Mouse (Mus musculus) small intestine, adult 2 months (tissue): ENCODE results near the gene Mcu. TPM values are rescaled to one million over a fixed set of nuclear protein-coding genes. Genes with fewer than 3 reads are reported as not detected.

Experiments used
- H3K27ac ChIP-seq: fragments of 200-500 bp; 2 replicates; pipeline ENCODE4 v1.5.1; 2012; ENCODE audit warnings: low read depth, low read length, control low read depth, inconsistent platforms; ENCODE audit not compliant: insufficient read depth
- H3K27me3 ChIP-seq: fragments of 200-500 bp; 2 replicates; pipeline ENCODE4 v1.6.1; 2012; ENCODE audit warnings: mild to moderate bottlenecking, moderate library complexity, low read length, inconsistent platforms; ENCODE audit not compliant: control insufficient read depth, insufficient read depth
- H3K36me3 ChIP-seq: fragments of 200-500 bp; 2 replicates; pipeline ENCODE4 v1.6.1; 2012; ENCODE audit warnings: mild to moderate bottlenecking, low read length, control low read depth, inconsistent platforms; ENCODE audit not compliant: control insufficient read depth, insufficient read depth
- H3K4me1 ChIP-seq: fragments of 200-500 bp; 2 replicates; pipeline ENCODE4 v1.6.1; 2012; ENCODE audit warnings: low read length, inconsistent platforms, mixed read lengths; ENCODE audit not compliant: control insufficient read depth, insufficient read depth, insufficient read length
- H3K4me3 ChIP-seq: fragments of 200-500 bp; 2 replicates; pipeline ENCODE4 v1.5.1; 2012; ENCODE audit warnings: low read depth, mild to moderate bottlenecking, control low read depth, inconsistent platforms, low read length, moderate library complexity
- CTCF ChIP-seq: fragments of 200-500 bp; IDR thresholded peaks from 2 replicates; pipeline ENCODE4 v1.5.1; 2012; ENCODE audit warnings: low read depth, mild to moderate bottlenecking, control low read depth, inconsistent platforms, low read length, moderate library complexity, mixed read lengths; ENCODE audit not compliant: insufficient replicate concordance, insufficient read length; ENCODE audit errors: extremely low read depth
- POLR2A ChIP-seq: fragments of 200-500 bp; IDR thresholded peaks from 2 replicates; pipeline ENCODE4 v1.6.1; 2012; ENCODE audit warnings: low read depth, mild to moderate bottlenecking, control low read depth, inconsistent platforms, low read length, moderate library complexity
- WGBS: fragments of 180-500 bp; shearing (Covaris S2); methylation state at CpG from one replicate; pipeline ENCODE4 v1.1.7; 2018; 5-methylcytosine and 5-hydroxymethylcytosine counted together
- polyA plus RNA-seq: library from polyadenylated mRNA; depleted of rRNA; stranded (reverse); fragments of >200 nt; gene quantifications from 2 replicates; pipeline ENCODE4 v1.2.3, GENCODE M21; 2012

Mcu gene
- polyA plus RNA-seq, 1 experiment = 87.5 TPM

DNA sequence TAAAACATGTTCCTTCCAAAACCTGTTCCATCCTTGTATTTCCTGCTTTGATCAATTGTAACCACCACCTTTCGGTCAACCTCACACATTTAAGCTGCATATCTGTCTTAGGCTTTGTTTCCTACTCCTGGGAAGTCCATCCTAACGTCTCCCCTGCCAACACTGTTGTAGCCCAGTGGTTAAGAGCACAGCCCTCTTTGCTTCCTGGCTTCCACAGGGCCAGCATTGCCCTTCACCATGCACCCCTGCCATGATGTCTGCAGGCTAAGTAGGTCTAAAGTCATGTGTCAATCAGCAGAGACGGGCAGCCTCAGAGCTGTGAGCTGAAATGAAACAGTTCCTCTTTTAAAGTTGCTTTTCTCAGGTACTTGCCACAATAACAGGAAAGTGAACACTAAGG is 97.1 kb downstream of the Mcu start:
- Histone ChIP-seq H3K27me3 (no peaks in the 10 kb centered on the region), H3K27ac (no peak overlapping the region)
- 84% methylated on average over 3 of the region's 3 CpGs for WGBS

DNA sequence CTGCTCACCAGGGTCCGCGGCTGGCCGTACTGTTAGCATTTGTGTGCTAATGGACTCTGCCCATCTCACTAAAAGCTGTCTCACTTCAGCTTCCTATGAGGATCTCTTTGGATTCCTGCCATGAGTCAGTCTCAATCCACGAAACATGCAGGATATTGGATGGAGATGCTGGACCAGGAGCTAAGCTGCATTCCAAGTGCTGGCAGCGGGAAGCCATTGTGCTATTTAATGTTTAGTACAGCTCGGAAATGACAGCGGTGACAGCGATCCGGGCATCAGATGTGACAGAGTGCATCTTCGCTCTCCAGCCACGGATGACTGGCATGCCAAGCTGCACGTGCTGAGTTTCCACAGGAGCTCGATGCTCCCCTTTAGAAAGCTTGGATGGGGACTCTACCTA is 99.3 kb downstream of the Mcu start:
- H3K27me3 ChIP-seq = no peaks in the 10 kb centered on the region
- no peak for TF ChIP-seq CTCF
- no peak for TF ChIP-seq POLR2A
- no peak overlapping the region for H3K27ac ChIP-seq
- peaks cover 4% of the 10 kb centered on the region; the same call in 1 of the 2 replicates for H3K36me3 ChIP-seq
- H3K4me3 ChIP-seq = no peak overlapping the region
- peaks cover 2% of the 10 kb centered on the region; the same call in 1 of the 2 replicates for H3K4me1 ChIP-seq
- WGBS = 92% methylated on average over 13 of the region's 13 CpGs

More for the DNA sequence above, 97.1 kb downstream of the Mcu start:
- Histone ChIP-seq H3K4me3 (no peak overlapping the region), H3K4me1 (peaks cover 2% of the 10 kb centered on the region; the same call in 1 of the 2 replicates), H3K36me3 (peaks cover 3% of the 10 kb centered on the region; the same call in 1 of the 2 replicates)
- TF ChIP-seq POLR2A (no peak), CTCF (no peak)

DNA sequence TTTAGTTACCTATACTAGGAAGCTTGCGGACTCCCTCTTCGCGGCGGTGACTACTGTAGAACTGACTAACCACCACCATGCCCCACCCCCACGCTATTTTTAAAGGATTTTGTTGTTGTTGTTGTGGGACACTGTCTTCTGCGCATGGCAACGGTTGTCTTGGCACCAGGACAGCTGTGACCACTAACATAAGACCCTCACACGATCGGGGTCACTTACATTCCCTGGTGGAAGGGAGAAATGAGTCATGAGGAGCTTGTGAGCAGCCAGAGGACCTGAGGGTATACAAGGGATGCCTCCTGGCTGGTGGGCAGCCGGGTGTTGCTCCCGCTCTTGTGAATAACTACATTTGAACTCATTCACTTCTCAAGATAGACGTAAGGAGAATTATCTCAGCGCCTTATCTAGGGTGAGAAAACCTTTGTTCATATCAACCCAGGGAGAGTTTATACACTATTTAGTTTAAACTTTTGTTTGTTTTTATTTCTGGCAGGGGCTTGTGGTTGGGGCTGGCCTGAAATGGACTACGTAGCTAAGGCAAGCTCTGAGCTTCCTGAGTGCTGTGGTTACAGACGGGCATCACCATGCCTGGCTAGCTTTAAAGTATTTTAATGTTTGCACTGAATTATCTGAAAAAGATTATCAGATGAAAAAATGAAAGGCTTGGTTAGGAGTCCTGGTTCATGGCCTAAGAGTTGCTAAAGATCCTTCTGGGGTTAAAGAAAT is 101.6 kb downstream of the Mcu start:
- Histone ChIP-seq H3K27me3 (no peaks in the 10 kb centered on the region), H3K27ac (no peak overlapping the region), H3K4me1 (peaks cover 2% of the 10 kb centered on the region; the same call in 1 of the 2 replicates), H3K4me3 (no peak overlapping the region), H3K36me3 (peaks cover 7% of the 10 kb centered on the region; the same call in 1 of the 2 replicates)
- TF ChIP-seq POLR2A (no peak), CTCF (no peak)
- WGBS = 78% methylated on average over 15 of the region's 15 CpGs

DNA sequence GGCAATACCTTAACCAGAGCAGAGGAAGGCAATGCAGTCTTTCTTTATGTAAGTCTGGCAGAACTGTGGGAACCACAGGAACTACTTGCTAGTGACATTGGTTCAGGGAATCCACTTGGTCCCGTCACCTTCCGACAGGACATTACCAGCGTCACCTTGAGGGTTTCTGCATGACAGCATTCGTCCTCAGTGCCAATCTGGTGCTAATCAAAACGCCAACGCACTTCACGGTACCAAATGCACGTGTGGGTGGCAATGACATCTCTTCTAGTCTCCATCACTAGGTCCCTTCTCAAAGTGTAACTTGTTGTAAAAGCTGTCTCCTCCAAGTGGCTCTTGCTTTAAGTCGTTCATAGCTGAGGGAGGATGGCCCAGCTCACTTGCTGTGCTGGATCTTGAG is 104.3 kb downstream of the Mcu start:
- no peak overlapping the region for H3K4me3 ChIP-seq
- no peak for TF ChIP-seq CTCF
- no peak for TF ChIP-seq POLR2A
- 90% methylated on average over 9 of the region's 9 CpGs for WGBS
- no peaks in the 10 kb centered on the region for H3K27me3 ChIP-seq
- H3K27ac ChIP-seq = no peak overlapping the region
- peaks cover 2% of the 10 kb centered on the region; the same call in 1 of the 2 replicates for H3K4me1 ChIP-seq
- H3K36me3 ChIP-seq = peaks cover 10% of the 10 kb centered on the region

DNA sequence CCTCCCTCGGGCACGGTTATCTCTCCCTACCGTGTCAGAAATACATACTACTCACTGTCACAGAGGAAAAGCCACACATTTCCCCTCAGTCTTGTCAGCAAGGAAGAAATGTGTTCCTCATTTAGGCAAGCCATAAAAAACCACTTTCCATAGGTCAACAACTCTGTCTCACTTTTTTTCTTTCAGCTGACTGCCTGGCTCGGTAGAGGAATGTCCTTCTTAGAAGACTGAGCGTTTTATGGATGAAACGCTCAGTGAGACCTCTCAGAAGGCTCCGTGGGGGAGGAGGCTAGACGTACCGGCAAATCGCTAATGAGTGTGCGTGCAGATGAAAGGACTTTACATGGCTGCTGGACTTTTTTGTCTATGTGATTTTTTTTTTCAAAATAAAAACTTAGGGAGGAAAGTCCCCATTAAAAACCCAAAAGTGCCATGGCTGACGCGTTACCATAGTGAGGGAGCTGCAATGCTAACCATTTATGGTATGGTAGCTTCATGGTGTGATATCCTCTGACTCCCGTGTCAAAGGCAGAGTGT is 105.0 kb downstream of the Mcu start:
- Histone ChIP-seq H3K4me1 (peaks cover 6% of the 10 kb centered on the region; the same call in 1 of the 2 replicates), H3K27ac (no peak overlapping the region), H3K36me3 (peaks cover 10% of the 10 kb centered on the region), H3K4me3 (no peak overlapping the region), H3K27me3 (no peaks in the 10 kb centered on the region)
- TF ChIP-seq CTCF = no peak
- no peak for TF ChIP-seq POLR2A
- 72% methylated on average over 14 of the region's 14 CpGs for WGBS

DNA sequence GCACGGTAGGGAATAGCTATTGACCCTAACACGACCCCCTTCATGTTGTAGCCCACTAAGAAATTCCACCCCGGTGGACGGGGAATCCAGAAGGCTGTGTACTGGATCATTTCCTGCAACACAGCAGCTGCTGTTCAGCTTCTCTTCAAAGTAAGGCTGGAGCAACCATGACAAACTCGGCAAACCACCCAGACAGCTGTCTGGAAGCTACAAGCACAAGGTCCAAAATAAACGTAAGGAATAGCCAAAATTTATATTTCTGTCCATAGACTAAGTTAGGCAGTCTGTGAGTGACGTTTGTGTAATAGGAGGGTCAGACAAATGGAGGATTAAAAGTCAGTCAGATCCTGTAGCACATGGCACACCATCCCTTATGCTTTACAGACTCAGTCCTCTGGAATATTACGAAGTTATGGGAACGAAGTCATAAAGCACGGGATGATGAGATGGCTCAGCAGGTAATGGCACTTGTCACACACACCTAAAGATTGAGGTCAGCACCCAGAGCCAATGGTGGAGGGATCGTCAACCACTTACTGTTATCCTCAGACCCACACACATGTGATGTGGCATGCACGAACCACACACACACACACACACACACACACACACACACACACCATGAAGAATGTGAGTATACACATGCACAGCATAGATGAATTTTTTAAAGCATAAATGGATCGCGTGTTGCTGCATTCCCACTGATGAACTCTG is 105.6 kb downstream of the Mcu start:
- no peak overlapping the region for H3K27ac ChIP-seq
- WGBS = 81% methylated on average over 14 of the region's 14 CpGs

DNA sequence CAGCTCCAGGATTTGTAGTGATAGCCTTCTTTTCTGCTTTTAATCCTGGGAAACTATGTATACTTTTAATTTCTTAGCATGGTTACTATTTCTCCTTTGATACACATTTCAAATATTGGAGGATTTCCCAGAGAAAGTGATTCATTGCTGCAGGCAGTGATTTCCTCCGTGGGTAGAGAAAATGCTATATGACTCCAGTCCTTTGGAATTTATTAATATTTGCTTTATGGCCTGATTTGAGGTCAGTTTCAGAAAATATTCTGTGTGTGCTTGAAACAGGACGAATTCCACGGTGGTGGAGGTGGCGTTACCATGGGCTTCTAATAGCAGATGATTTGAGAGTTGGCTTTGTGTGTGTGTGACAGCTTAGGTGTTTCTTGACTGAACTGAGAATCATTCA is 107.3 kb downstream of the Mcu start:
- Histone ChIP-seq H3K27me3 (no peaks in the 10 kb centered on the region), H3K27ac (no peak overlapping the region), H3K4me3 (no peak overlapping the region), H3K36me3 (peaks cover 7% of the 10 kb centered on the region), H3K4me1 (peaks cover 6% of the 10 kb centered on the region; the same call in 1 of the 2 replicates)
- 55% methylated on average over 4 of the region's 4 CpGs for WGBS
- TF ChIP-seq CTCF (no peak), POLR2A (no peak)

More for the DNA sequence above, 105.6 kb downstream of the Mcu start:
- H3K36me3 ChIP-seq = peaks cover 8% of the 10 kb centered on the region
- H3K4me1 ChIP-seq = peaks cover 6% of the 10 kb centered on the region; the same call in 1 of the 2 replicates
- TF ChIP-seq POLR2A (no peak), CTCF (no peak)
- H3K4me3 ChIP-seq = no peak overlapping the region
- H3K27me3 ChIP-seq = no peaks in the 10 kb centered on the region
